Mouse (Mus musculus) MEL (cell line): ENCODE measurements around the gene Cisd2. TPM values are rescaled to one million over a fixed set of nuclear protein-coding genes. Genes with fewer than 3 reads are reported as not detected.

Source experiments
- DNase-seq: peaks from one replicate; pipeline ENCODE4 v3.0.0; 2011; ENCODE audit warnings: low read depth, low spot score
- H3K27ac ChIP-seq: 2 replicates; pipeline ENCODE4 v1.5.1; 2012; ENCODE audit warnings: low read depth, mild to moderate bottlenecking, control low read depth, low read length, moderate library complexity; ENCODE audit not compliant: control insufficient read depth
- H3K27me3 ChIP-seq, 2 experiments: fragments of 150-350 bp in 1 of 2; sonication (generic) in 1 of 2; 2 replicates each; pipeline ENCODE4 v1.6.1; 2012; ENCODE audit warnings: low read length in 2 of 2, mild to moderate bottlenecking in 2 of 2, improper control_type of control experiment in 1 of 2, moderate library complexity in 1 of 2; ENCODE audit not compliant: insufficient read depth in 2 of 2, control insufficient read depth in 1 of 2
- H3K36me3 ChIP-seq, 2 experiments: 2 replicates each; pipeline ENCODE4 v1.6.1; 2012 to 2014; ENCODE audit warnings: low read length in 2 of 2, improper control_type of control experiment in 1 of 2, inconsistent platforms in 1 of 2, mild to moderate bottlenecking in 1 of 2; ENCODE audit not compliant: insufficient read depth in 2 of 2, control insufficient read depth in 1 of 2
- H3K4me1 ChIP-seq, 2 experiments: fragments of 150-350 bp in 1 of 2; sonication (generic) in 1 of 2; 2 replicates each; pipeline ENCODE4 v1.6.1; 2012; ENCODE audit warnings: low read length in 2 of 2, improper control_type of control experiment in 1 of 2, mild to moderate bottlenecking in 1 of 2; ENCODE audit not compliant: insufficient read depth in 2 of 2, control insufficient read depth in 1 of 2
- H3K4me3 ChIP-seq, 2 experiments: fragments of 150-350 bp in 1 of 2; sonication (generic) in 1 of 2; 2 replicates each; pipeline ENCODE4 v1.5.1; 2012; ENCODE audit warnings: low read depth in 2 of 2, low read length in 2 of 2, mild to moderate bottlenecking in 2 of 2, moderate library complexity in 2 of 2, control low read depth in 1 of 2, improper control_type of control experiment in 1 of 2; ENCODE audit not compliant: control insufficient read depth in 1 of 2, insufficient read depth in 1 of 2
- H3K79me2 ChIP-seq: 2 replicates; pipeline ENCODE4 v1.6.1; 2012; ENCODE audit warnings: mild to moderate bottlenecking, low read length, moderate library complexity; ENCODE audit not compliant: control insufficient read depth, poor library complexity, insufficient read depth
- H3K9ac ChIP-seq: 2 replicates; pipeline ENCODE4 v1.6.1; 2012; ENCODE audit warnings: low read depth, mild to moderate bottlenecking, control low read depth, low read length, moderate library complexity; ENCODE audit not compliant: control insufficient read depth, poor library complexity, severe bottlenecking
- H3K9me3 ChIP-seq: fragments of 150-350 bp; sonication (generic); replicated peaks from 2 replicates; pipeline ENCODE4 v1.6.1; 2012; ENCODE audit warnings: mild to moderate bottlenecking, low read length, improper control_type of control experiment, moderate library complexity; ENCODE audit not compliant: insufficient read depth
- BHLHE40 ChIP-seq: IDR thresholded peaks from 2 replicates; pipeline ENCODE4 v1.6.1; 2012; ENCODE audit warnings: low read depth, mild to moderate bottlenecking, inconsistent platforms, low read length, improper control_type of control experiment, borderline replicate concordance
- CHD1 ChIP-seq: IDR thresholded peaks from 2 replicates; pipeline ENCODE4 v1.6.1; 2012; ENCODE audit warnings: low read depth, mild to moderate bottlenecking, inconsistent platforms, low read length, improper control_type of control experiment
- CTCF ChIP-seq, 3 experiments: IDR thresholded peaks in 2 of 3; conservative IDR thresholded peaks in 1 of 3; 2 replicates each; pipeline ENCODE4 v1.5.1; 2011 to 2012; ENCODE audit warnings: low read length in 3 of 3, low read depth in 2 of 3, mild to moderate bottlenecking in 2 of 3, improper control_type of control experiment in 1 of 3, inconsistent platforms in 1 of 3, mixed read lengths in 1 of 3, moderate library complexity in 1 of 3; ENCODE audit not compliant: control insufficient read depth in 1 of 3, insufficient read depth in 1 of 3, poor library complexity in 1 of 3, severe bottlenecking in 1 of 3
- E2F4 ChIP-seq: IDR thresholded peaks from 2 replicates; pipeline ENCODE4 v1.6.1; 2011; ENCODE audit warnings: low read depth, low read length, improper control_type of control experiment, borderline replicate concordance
- EP300 ChIP-seq, 2 experiments: IDR thresholded peaks; 2 replicates each; pipeline ENCODE4 v1.6.1; 2011; ENCODE audit warnings: improper control_type of control experiment in 2 of 2, low read length in 2 of 2, low read depth in 1 of 2, mild to moderate bottlenecking in 1 of 2
- ETS1 ChIP-seq: IDR thresholded peaks from 2 replicates; pipeline ENCODE4 v1.6.1; 2012; ENCODE audit warnings: low read depth, mild to moderate bottlenecking, inconsistent platforms, low read length, improper control_type of control experiment, moderate library complexity
- HCFC1 ChIP-seq: IDR thresholded peaks from 2 replicates; pipeline ENCODE4 v1.6.1; 2012; ENCODE audit warnings: low read depth, mild to moderate bottlenecking, inconsistent platforms, low read length, improper control_type of control experiment, moderate library complexity
- MAFK ChIP-seq: IDR thresholded peaks from 2 replicates; pipeline ENCODE4 v1.6.1; 2011; ENCODE audit warnings: low read depth, mild to moderate bottlenecking, low read length, improper control_type of control experiment, borderline replicate concordance
- MAX ChIP-seq: IDR thresholded peaks from 2 replicates; pipeline ENCODE4 v1.6.1; 2011; ENCODE audit warnings: low read length, improper control_type of control experiment
- MAZ ChIP-seq: IDR thresholded peaks from 2 replicates; pipeline ENCODE4 v1.6.1; 2012; ENCODE audit warnings: low read depth, mild to moderate bottlenecking, inconsistent platforms, low read length, improper control_type of control experiment
- MEF2A ChIP-seq: IDR thresholded peaks from 2 replicates; pipeline ENCODE4 v1.6.1; 2014; ENCODE audit warnings: low read depth, mild to moderate bottlenecking, inconsistent platforms, low read length, improper control_type of control experiment; ENCODE audit not compliant: poor library complexity, insufficient replicate concordance, severe bottlenecking; ENCODE audit errors: extremely low read depth
- MXI1 ChIP-seq: IDR thresholded peaks from 2 replicates; pipeline ENCODE4 v1.6.1; 2011; ENCODE audit warnings: mild to moderate bottlenecking, low read depth, low read length, improper control_type of control experiment
- MYB ChIP-seq: IDR thresholded peaks from 2 replicates; pipeline ENCODE4 v1.6.1; 2011; ENCODE audit warnings: mild to moderate bottlenecking, low read depth, low read length, improper control_type of control experiment
- MYC ChIP-seq: IDR thresholded peaks from 2 replicates; pipeline ENCODE4 v1.6.1; 2011; ENCODE audit warnings: low read depth, mild to moderate bottlenecking, low read length, improper control_type of control experiment, moderate library complexity
- NRF1 ChIP-seq: IDR thresholded peaks from 2 replicates; pipeline ENCODE4 v1.6.1; 2014; ENCODE audit warnings: low read depth, mild to moderate bottlenecking, inconsistent platforms, low read length, improper control_type of control experiment, moderate library complexity; ENCODE audit not compliant: poor library complexity, insufficient read depth, severe bottlenecking
- POLR2A ChIP-seq, 2 experiments: IDR thresholded peaks; 2 replicates each; pipeline ENCODE4 v1.6.1; 2011 to 2012; ENCODE audit warnings: low read length in 2 of 2, mild to moderate bottlenecking in 2 of 2, control low read depth in 1 of 2, improper control_type of control experiment in 1 of 2, low read depth in 1 of 2, moderate library complexity in 1 of 2; ENCODE audit not compliant: control insufficient read depth in 1 of 2, insufficient read depth in 1 of 2, poor library complexity in 1 of 2
- SIN3A ChIP-seq: IDR thresholded peaks from 2 replicates; pipeline ENCODE4 v1.6.1; 2012; ENCODE audit warnings: low read length, improper control_type of control experiment, inconsistent platforms
- TBP ChIP-seq: IDR thresholded peaks from 2 replicates; pipeline ENCODE4 v1.8.0; 2011; ENCODE audit warnings: low read depth, low read length, improper control_type of control experiment
- USF1 ChIP-seq: IDR thresholded peaks from 2 replicates; pipeline ENCODE4 v1.6.1; 2014; ENCODE audit warnings: low read depth, mild to moderate bottlenecking, inconsistent platforms, low read length, improper control_type of control experiment, moderate library complexity
- ZC3H11A ChIP-seq: IDR thresholded peaks from 2 replicates; pipeline ENCODE4 v1.6.1; 2012; ENCODE audit warnings: low read depth, mild to moderate bottlenecking, inconsistent platforms, low read length, improper control_type of control experiment
- ZKSCAN1 ChIP-seq: IDR thresholded peaks from 2 replicates; pipeline ENCODE4 v1.6.1; 2012; ENCODE audit warnings: low read depth, mild to moderate bottlenecking, inconsistent platforms, low read length, improper control_type of control experiment, moderate library complexity
- ZMIZ1 ChIP-seq: IDR thresholded peaks from 2 replicates; pipeline ENCODE4 v1.6.1; 2012; ENCODE audit warnings: low read depth, mild to moderate bottlenecking, inconsistent platforms, low read length, improper control_type of control experiment, moderate library complexity
- ZNF384 ChIP-seq: IDR thresholded peaks from 2 replicates; pipeline ENCODE4 v1.6.1; 2012; ENCODE audit warnings: low read depth, mild to moderate bottlenecking, inconsistent platforms, low read length, improper control_type of control experiment
- polyA plus RNA-seq, 2 experiments: library from polyadenylated mRNA; stranded (reverse) in 1 of 2; unstranded in 1 of 2; fragments of >175 nt in 1 of 2; fragments of >200 nt in 1 of 2; gene quantifications; 2 replicates each; pipeline versions ENCODE4 v1.2.1 to v1.2.4; 2012; ENCODE audit warnings: low replicate concordance in 2 of 2, low read depth in 1 of 2; ENCODE audit not compliant: insufficient read length in 2 of 2, insufficient read depth in 1 of 2, missing spikeins in 1 of 2
- total RNA-seq: library from RNA; depleted of rRNA; stranded (reverse); fragments of 300-350 nt; gene quantifications from 2 replicates; pipeline ENCODE4 v1.2.3, GENCODE M21; 2012

The Cisd2 gene
- total and polyA plus RNA-seq, 3 experiments = 23.9 to 26.9 TPM; not detected in 1

DNA sequence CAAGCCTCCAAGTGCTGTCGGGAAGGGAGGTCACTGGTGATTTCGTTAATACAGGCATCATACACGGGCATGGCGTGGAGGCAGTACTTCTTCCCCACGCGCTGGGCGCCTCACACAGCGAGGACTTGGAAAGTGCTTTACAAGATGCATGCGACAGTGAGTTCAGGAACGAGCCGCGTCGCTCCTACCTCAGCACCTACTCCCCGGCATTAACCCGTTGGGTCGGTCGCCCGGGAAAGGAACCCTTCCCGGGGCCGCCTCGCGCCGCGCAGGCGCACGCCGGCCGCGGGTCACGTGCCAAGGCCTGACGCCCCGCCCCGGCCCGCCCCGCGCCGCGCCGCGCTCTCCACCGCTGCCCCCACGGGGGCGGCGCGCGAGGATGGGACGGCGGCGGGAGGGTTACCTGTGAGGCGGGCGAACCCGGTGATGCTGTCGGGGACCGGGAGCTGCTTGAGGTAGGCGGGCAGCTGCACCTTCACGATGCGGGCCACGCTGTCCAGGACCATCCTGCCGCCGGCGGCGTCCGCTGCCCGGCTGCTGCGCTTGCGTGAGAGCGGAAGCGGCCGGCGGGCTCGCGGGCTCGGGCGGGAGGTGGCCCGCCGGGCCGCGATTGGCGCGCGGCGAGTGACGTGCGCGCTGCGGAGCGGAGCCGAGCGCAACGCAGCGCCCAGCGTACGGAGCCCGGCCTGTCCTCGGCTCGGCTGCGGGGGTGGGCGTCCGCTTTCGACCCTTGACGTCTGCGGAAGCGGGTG, 693 bp downstream of the Cisd2 start (continued):
- TF ChIP-seq ZC3H11A (no peak), MXI1 (no peak; the same call in 1 of the 2 replicates), ZNF384 (no peak), MYB (no peak; the same call in 1 of the 2 replicates)
- TF ChIP-seq, all 39 proteins: peak for 13

DNA sequence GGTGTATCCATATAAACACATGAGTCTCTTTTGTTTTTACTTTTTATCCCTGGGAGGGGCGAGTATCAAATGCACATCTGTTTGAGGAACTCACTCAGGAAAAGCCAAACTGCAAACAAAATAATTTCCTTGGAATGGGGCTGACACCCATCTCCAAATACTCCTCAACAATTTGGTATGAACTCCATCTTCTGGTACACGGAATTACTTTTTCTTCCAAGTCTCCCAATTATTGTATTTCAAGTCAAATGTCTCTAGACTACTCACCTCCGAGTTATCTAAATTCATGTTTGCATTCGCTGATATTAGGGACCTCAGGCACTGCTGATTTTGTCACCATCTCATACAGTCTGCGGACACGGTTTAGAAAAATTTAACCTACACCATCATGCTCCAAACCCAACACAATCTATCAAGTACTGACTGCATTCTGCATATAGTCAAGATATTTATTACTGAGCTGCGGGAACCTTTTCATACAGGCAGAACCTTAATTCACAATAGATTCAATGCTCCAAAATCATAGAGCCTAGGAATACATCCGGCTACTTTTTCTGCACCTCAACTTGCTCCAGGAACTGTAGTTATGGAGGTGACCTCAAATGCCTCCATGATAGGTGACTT, 1.4 kb downstream of the Cisd2 start:
- Histone ChIP-seq H3K27me3 (no peaks in the 10 kb centered on the region), H3K27ac (peak overlapping the region; percentile 95), H3K36me3 (peaks cover 0 to 29% of the 10 kb centered on the region in 2 experiments; a peak in 3 of 4 replicates), H3K9me3 (no peaks in the 10 kb centered on the region), H3K79me2 (peaks cover 48% of the 10 kb centered on the region), H3K9ac (peak overlapping the region; percentile 93), H3K4me3 (peak overlapping the region; percentile 87 to 89), H3K4me1 (peaks cover 11 to 18% of the 10 kb centered on the region in 2 experiments)
- TF ChIP-seq MAX (peak; percentile 41; the same call in 1 of the 2 replicates), ETS1 (0 out of 2 replicates have a peak, but pooled peaks have one; percentile 48), SIN3A (0 out of 2 replicates have a peak, but pooled peaks have one; percentile 5), MAZ (0 out of 2 replicates have a peak, but pooled peaks have one; percentile 56), MXI1 (0 out of 2 replicates have a peak, but pooled peaks have one; percentile 16), USF1 (no peak), ZKSCAN1 (no peak), MYC (0 out of 2 replicates have a peak, but pooled peaks have one; percentile 27), HCFC1 (peak; percentile 4; the same call in 1 of the 2 replicates), ZNF384 (no peak), BHLHE40 (no peak), MYB (no peak), ZMIZ1 (peak; percentile 69; the same call in 1 of the 2 replicates), NRF1 (no peak), E2F4 (no peak), CTCF (IDR thresholded peaks at IDR 0.05 in 2 of 3, conservative IDR thresholded peaks at IDR 0.05 in 1 of 3; ENCODE audit: control insufficient read depth in 1 of 3, insufficient read depth in 1 of 3, low read depth in 2 of 3, low read length in 3 of 3, poor library complexity in 1 of 3, severe bottlenecking in 1 of 3) (no peak), TBP (no peak), POLR2A (IDR thresholded peaks at IDR 0.05; ENCODE audit: control insufficient read depth in 1 of 2, insufficient read depth in 1 of 2, low read depth in 1 of 2, low read length in 2 of 2, poor library complexity in 1 of 2) (no peak), MEF2A (no peak), CHD1 (peak; percentile 98), EP300 (IDR thresholded peaks at IDR 0.05; ENCODE audit: low read depth in 1 of 2, low read length in 2 of 2) (peak; percentile 20 to 43; a peak in 1 of 4 replicates), MAFK (0 out of 2 replicates have a peak, but pooled peaks have one; percentile 37)
- DNase-seq = peak; percentile 59
